Mouse (Mus musculus) hindbrain, postnatal 0 days (tissue): Measurements from ENCODE around the gene Retn. TPM values are rescaled to one million over a fixed set of nuclear protein-coding genes. Genes with fewer than 3 reads are reported as not detected.

ENCODE experiments used
- ATAC-seq: fragments of 200-750 bp; cut with Nextera tagmentation; 2 replicates; pipeline ENCODE4 v1.8.0; 2017; ENCODE audit warnings: mild to moderate bottlenecking, moderate TSS enrichment, moderate library complexity
- DNase-seq: peaks from one replicate; pipeline ENCODE4 v3.0.0-alpha.2; 2015; ENCODE audit warnings: low spot score
- H3K27ac ChIP-seq: fragments of 300-500 bp; sonication (generic); 2 replicates; pipeline ENCODE4 v1.5.1; 2014; ENCODE audit warnings: mild to moderate bottlenecking
- H3K27me3 ChIP-seq: fragments of 300-500 bp; sonication (generic); 2 replicates; pipeline ENCODE4 v1.6.1; 2014; ENCODE audit warnings: low read length, mixed read lengths; ENCODE audit not compliant: insufficient read depth
- H3K36me3 ChIP-seq: fragments of 300-500 bp; sonication (generic); 2 replicates; pipeline ENCODE4 v1.6.1; 2014; ENCODE audit warnings: low read length, mixed read lengths; ENCODE audit not compliant: insufficient read depth
- H3K4me1 ChIP-seq: fragments of 300-500 bp; sonication (generic); 2 replicates; pipeline ENCODE4 v1.6.1; 2014; ENCODE audit warnings: antibody characterized with exemption, low read length, mixed read lengths; ENCODE audit not compliant: insufficient read depth
- H3K4me2 ChIP-seq: fragments of 300-500 bp; sonication (generic); 2 replicates; pipeline ENCODE4 v1.6.1; 2014; ENCODE audit warnings: low read depth, mild to moderate bottlenecking, low read length, moderate library complexity, mixed read lengths
- H3K4me3 ChIP-seq: fragments of 300-500 bp; sonication (generic); 2 replicates; pipeline ENCODE4 v1.5.1; 2014; ENCODE audit warnings: low read length
- H3K9ac ChIP-seq: fragments of 300-500 bp; sonication (generic); replicated peaks from 2 replicates; pipeline ENCODE4 v1.6.1; 2014; ENCODE audit warnings: mild to moderate bottlenecking, low read length, moderate library complexity, mixed read lengths
- H3K9me3 ChIP-seq: fragments of 300-500 bp; sonication (generic); 2 replicates; pipeline ENCODE4 v1.6.1; 2016; ENCODE audit warnings: low read length, mixed read lengths
- CTCF ChIP-seq: IDR thresholded peaks from 2 replicates; pipeline ENCODE4 v1.5.1; 2016; ENCODE audit warnings: antibody characterized with exemption, control low read depth, low read depth
- WGBS: fragments of 180-500 bp; shearing (Covaris S2); extraction: QIAGEN DNeasy Blood & Tissue Kit; methylation state at CpG from one replicate; pipeline ENCODE4 v1.1.7; 2014; 5-methylcytosine and 5-hydroxymethylcytosine counted together
- polyA plus RNA-seq: library from polyadenylated mRNA; unstranded; fragments of >200 nt; fragmentation: Nextera tagmentation; extraction: Ambion mirVana; gene quantifications from 2 replicates; pipeline ENCODE4 v1.2.1, GENCODE M21; 2015
- total RNA-seq: library from RNA; depleted of rRNA; stranded (reverse); fragments of >200 nt; gene quantifications from 2 replicates; pipeline ENCODE4 v1.2.3, GENCODE M21; 2014; rRNA removed

Retn gene
- total and polyA plus RNA-seq, 2 experiments from 2014 or later, result 0.60 TPM; not detected in 1

DNA sequence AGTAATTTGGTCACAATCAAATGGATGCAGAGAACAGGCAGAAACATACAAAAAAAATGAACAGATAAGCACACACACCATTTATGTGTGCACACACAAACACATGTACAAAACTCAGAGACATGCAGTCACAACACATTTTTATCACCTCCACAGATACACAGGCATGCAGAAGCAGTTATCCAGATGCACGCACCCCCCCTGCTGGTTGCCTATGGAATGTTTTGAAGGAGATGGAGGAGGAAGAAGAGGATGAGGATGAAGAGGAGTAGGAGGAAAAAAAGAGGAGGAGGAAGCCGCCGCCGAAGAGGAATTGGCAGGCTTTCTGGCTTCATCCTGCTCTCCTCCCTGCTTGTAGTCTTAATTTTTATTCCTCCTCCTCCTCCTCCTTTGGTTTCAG, 50.1 kb downstream of the Retn start:
- Histone ChIP-seq H3K9me3 (no peaks in the 10 kb centered on the region), H3K27me3 (no peaks in the 10 kb centered on the region), H3K4me3 (no peak overlapping the region), H3K36me3 (no peaks in the 10 kb centered on the region), H3K27ac (no peak overlapping the region), H3K4me1 (no peaks in the 10 kb centered on the region), H3K4me2 (no peak overlapping the region), H3K9ac (no peak overlapping the region)
- no peak for DNase-seq
- ATAC-seq, result no peak
- WGBS, result 71% methylated on average over 4 of the region's 4 CpGs
- TF ChIP-seq CTCF, result peak; percentile 43

DNA sequence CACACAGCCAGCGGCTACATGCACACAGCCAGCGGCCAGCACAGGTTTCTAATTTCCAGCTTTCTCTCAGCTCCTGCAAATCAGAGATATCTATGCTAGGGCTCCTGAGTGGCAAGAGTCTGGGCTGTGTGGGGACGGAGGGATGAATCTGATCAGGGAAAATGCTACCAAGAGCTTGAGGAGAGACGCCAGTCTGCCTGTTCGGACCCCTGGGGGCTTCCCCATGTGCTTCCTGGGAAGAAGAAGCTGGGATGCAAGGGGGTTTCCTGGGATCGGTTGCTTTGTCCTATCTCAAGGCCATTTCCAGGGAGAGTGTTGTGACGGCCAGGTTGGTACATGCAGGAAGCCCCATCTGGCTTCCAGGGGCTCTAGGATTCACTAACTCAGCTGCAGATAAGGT, 52.0 kb downstream of the Retn start:
- DNase-seq, result no peak
- 80% methylated on average over 7 of the region's 7 CpGs for WGBS
- H3K4me2 ChIP-seq, result no peak overlapping the region
- no peaks in the 10 kb centered on the region for H3K36me3 ChIP-seq
- H3K4me3 ChIP-seq, result no peak overlapping the region
- no peaks in the 10 kb centered on the region for H3K4me1 ChIP-seq
- no peak for ATAC-seq
- no peaks in the 10 kb centered on the region for H3K27me3 ChIP-seq
- TF ChIP-seq CTCF, result no peak
- no peak overlapping the region for H3K9ac ChIP-seq
- H3K27ac ChIP-seq, result no peak overlapping the region
- no peaks in the 10 kb centered on the region for H3K9me3 ChIP-seq

Other genes with a start within 250 kb of the Retn start
- gene Pex11g, start 188.1 kb upstream of the Retn start, total RNA-seq, result 1.5 and 4.9 TPM in 2 replicates
- gene Pex11g, start 188.1 kb upstream of the Retn start, polyA plus RNA-seq, result 2.0 and 2.4 TPM in 2 replicates
- gene Tex45, start 184.9 kb upstream of the Retn start, total RNA-seq, result 0.26 TPM in 1 of 2 replicates, not detected in the other
- gene Tex45, start 184.9 kb upstream of the Retn start, polyA plus RNA-seq, result 0.57 and 0.73 TPM in 2 replicates
- 98.3 and 109 TPM in 2 replicates for gene Zfp358, start 162.6 kb upstream of the Retn start, total RNA-seq
- 46.0 and 49.6 TPM in 2 replicates for gene Zfp358, start 162.6 kb upstream of the Retn start, polyA plus RNA-seq
- 113 and 140 TPM in 2 replicates for gene Mcoln1, start 155.3 kb upstream of the Retn start, total RNA-seq
- 92.4 and 96.8 TPM in 2 replicates for gene Mcoln1, start 155.3 kb upstream of the Retn start, polyA plus RNA-seq
- 55.6 and 82.6 TPM in 2 replicates for gene Pnpla6, start 140.4 kb upstream of the Retn start, total RNA-seq
- gene Pnpla6, start 140.4 kb upstream of the Retn start, polyA plus RNA-seq, result 35.3 and 38.4 TPM in 2 replicates
- gene C330021F23Rik, start 87.8 kb upstream of the Retn start, total RNA-seq, result 0.37 TPM in 1 of 2 replicates, not detected in the other
- gene C330021F23Rik, start 87.8 kb upstream of the Retn start, polyA plus RNA-seq, result 0.26 and 0.29 TPM in 2 replicates
- 108 and 128 TPM in 2 replicates for gene Camsap3, start 68.5 kb upstream of the Retn start, total RNA-seq
- 34.9 and 39.1 TPM in 2 replicates for gene Camsap3, start 68.5 kb upstream of the Retn start, polyA plus RNA-seq
- 44.2 and 47.8 TPM in 2 replicates for gene Xab2, start 34.5 kb upstream of the Retn start, total RNA-seq
- 32.6 and 35.7 TPM in 2 replicates for gene Xab2, start 34.5 kb upstream of the Retn start, polyA plus RNA-seq
- gene Pet100, start 34.2 kb upstream of the Retn start, total RNA-seq, result 3.7 and 16.5 TPM in 2 replicates
- gene Pet100, start 34.2 kb upstream of the Retn start, polyA plus RNA-seq, result 91.3 and 99.6 TPM in 2 replicates
- 95.0 and 145 TPM in 2 replicates for gene Pcp2, start 30.2 kb upstream of the Retn start, total RNA-seq
- 78.6 and 84.4 TPM in 2 replicates for gene Pcp2, start 30.2 kb upstream of the Retn start, polyA plus RNA-seq
- 9.7 and 23.9 TPM in 2 replicates for gene Stxbp2, start 24.8 kb upstream of the Retn start, total RNA-seq
- gene Stxbp2, start 24.8 kb upstream of the Retn start, polyA plus RNA-seq, result 32.7 and 38.5 TPM in 2 replicates
- not detected in 2 replicates for gene Mcemp1, start 10.0 kb downstream of the Retn start, total RNA-seq
- 0.09 and 0.23 TPM in 2 replicates for gene Mcemp1, start 10.0 kb downstream of the Retn start, polyA plus RNA-seq
- 21.2 TPM in 1 of 2 replicates, not detected in the other for gene Fcor, start 16.6 kb downstream of the Retn start, total RNA-seq
- 27.0 and 27.5 TPM in 2 replicates for gene Fcor, start 16.6 kb downstream of the Retn start, polyA plus RNA-seq
- 53.3 and 64.8 TPM in 2 replicates for gene Trappc5, start 20.5 kb downstream of the Retn start, total RNA-seq
- 53.9 and 55.8 TPM in 2 replicates for gene Trappc5, start 20.5 kb downstream of the Retn start, polyA plus RNA-seq
- not detected in 2 replicates for gene Fcer2a, start 38.4 kb downstream of the Retn start, total RNA-seq
- gene Fcer2a, start 38.4 kb downstream of the Retn start, polyA plus RNA-seq, result 0.41 and 0.44 TPM in 2 replicates
- not detected in 2 replicates for gene Clec4g, start 64.9 kb downstream of the Retn start, total RNA-seq
- gene Clec4g, start 64.9 kb downstream of the Retn start, polyA plus RNA-seq, result not detected in 2 replicates
- gene Cd209a, start 93.2 kb downstream of the Retn start, total RNA-seq, result not detected in 2 replicates
- 0.29 TPM in 1 of 2 replicates, not detected in the other for gene Cd209a, start 93.2 kb downstream of the Retn start, polyA plus RNA-seq
- not detected in 2 replicates for gene Cd209e, start 198.5 kb downstream of the Retn start, total RNA-seq
- not detected in 2 replicates for gene Cd209e, start 198.5 kb downstream of the Retn start, polyA plus RNA-seq
- not detected in 2 replicates for gene Cd209d, start 222.8 kb downstream of the Retn start, total RNA-seq
- gene Cd209d, start 222.8 kb downstream of the Retn start, polyA plus RNA-seq, result not detected in 2 replicates